Mouse (Mus musculus) liver, postnatal 0 days (tissue): Measurements from ENCODE around the gene Cnga1.

Experiments used
- CTCF ChIP-seq: sonication (generic); IDR thresholded peaks from 2 replicates; pipeline ENCODE4 v1.5.1; 2016; ENCODE audit warnings: antibody characterized with exemption, low read depth
- EP300 ChIP-seq: IDR thresholded peaks from 2 replicates; pipeline ENCODE4 v1.6.1; 2016; ENCODE audit warnings: antibody characterized with exemption, low read depth, mild to moderate bottlenecking

- TF ChIP-seq CTCF (no peak), EP300 (no peak)
Observed at GRCm38 (mm10) chr5:72671017-72671699, 27.1 kb upstream of the Cnga1 start.
